Mouse (Mus musculus) kidney, postnatal 25 days (tissue): Measurements from ENCODE around the gene Phlpp2.

Experiments used
- DNase-seq, 2 experiments: peaks; one replicate each; pipeline ENCODE4 v3.0.0; 2021; ENCODE audit warnings: mixed read lengths in 2 of 2

Phlpp2 gene

DNA sequence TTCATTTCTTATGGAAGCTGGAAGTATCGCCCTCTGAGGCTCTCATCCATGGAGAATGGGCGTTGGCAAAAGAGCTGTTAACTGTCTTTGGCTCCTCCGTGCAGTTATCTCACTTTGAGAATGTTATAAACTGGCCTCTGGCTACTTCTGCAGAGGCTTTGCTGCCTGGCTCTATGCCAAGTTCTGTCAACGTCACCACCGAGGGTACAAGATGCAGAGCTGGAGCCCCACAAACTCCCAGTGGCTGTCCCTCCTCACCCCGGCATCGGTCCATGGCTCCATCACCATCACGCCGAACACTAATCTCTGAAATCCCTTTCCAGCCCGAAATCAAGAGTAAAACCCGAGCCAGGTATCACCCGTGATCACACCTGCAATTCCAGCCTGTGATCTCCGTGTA is 95.1 kb downstream of the Phlpp2 start:
- DNase-seq, result no peak

DNA sequence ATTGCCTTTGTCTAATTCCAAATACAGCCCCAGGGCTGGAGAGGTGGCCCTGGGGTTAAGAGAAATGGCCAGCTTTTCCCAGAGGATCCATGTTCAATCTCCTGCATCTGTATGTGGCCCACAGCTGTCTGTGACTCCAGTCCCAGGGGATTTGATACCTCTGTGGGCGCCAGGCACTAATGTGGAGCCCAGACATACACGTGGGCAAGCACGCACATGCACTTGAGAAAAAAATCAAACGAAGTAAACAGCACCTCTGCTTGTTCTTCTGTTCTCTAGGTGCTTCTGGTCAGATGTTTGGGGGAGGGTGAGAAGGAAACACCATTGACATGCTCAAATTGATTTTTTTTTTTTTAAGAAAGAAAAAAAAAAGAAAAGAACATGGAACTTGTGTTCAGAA is 95.8 kb downstream of the Phlpp2 start:
- DNase-seq, result no peak

DNA sequence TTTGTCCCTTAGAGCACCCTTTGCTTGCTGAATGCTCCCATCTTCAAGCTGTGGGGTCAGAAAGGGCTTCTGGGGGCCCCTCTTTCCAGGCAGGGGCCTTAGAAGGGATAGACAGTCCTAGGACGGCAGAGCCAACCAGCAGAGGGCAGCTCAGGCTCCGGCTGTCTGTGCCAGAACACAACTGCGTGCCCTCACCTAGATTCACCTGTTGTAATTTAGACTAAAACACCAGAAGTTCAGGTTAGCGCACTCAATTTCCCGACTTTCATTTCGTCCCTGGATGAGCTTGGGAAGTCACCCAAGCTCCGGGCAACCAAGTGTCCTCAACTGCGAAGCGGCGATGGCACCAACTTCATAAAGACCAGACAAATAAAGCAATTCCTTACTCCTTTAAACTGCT is 100.5 kb downstream of the Phlpp2 start:
- DNase-seq, result no peak

DNA sequence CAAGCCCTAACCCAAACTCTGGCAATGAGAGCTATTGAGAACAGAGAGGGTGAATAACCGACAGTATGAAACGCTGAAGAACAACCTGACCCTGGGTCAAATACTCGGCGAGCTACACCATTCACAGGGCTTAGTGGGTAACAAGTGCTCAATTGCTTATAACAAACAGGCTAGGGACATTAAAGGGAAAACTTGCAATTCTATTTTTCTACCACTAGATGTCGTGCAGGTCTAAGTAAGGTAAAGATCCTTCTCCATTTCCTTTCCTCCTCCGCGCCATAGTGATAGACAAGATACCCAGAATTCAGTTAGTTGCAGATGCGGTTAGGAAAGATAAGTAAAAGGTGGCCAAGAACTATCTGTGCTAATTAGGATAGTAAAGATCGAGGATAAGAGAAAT is 102.0 kb downstream of the Phlpp2 start:
- peak in 1 of 2 experiments; percentile 13 for DNase-seq

DNA sequence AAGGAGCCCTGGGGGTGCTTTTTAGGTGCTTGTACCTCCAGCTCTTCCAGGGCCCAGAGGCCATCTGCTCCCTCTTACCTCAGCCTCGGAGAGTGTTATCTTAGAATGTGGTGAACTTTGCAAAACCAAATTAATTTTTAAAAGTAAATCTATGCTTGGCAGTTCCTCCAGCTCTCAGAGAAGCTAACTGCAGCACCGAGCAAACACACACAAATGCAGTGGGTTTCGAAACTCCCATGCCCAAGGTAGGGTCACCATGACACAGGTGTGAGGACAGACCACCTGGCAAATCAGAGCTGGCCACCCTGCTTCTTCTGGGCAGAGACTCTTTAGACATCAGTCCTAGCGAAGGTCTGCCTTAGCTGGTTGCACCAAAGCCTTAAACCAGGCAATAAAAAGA is 104.6 kb downstream of the Phlpp2 start:
- DNase-seq, result peak in 1 of 2 experiments; percentile 9

DNA sequence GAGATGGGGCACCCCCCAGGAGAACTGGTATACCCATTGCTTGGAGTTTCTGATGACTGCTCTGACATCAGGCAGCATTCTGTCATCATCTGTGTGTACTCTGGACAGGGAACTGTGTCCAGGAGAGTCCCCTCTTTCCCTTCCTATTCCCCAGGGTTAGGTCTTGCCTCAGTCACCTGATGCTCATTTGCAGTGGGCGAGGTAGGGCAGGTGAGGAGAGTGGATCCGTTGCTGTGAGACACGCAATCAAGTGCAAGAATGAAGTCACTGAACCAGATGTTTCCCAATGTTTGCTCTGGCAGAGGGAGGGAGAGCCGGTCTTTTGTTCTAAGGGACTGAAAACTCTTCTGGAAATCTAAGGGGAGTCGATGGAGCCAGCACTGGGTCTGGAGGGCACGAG is 111.0 kb downstream of the Phlpp2 start:
- DNase-seq, result no peak

DNA sequence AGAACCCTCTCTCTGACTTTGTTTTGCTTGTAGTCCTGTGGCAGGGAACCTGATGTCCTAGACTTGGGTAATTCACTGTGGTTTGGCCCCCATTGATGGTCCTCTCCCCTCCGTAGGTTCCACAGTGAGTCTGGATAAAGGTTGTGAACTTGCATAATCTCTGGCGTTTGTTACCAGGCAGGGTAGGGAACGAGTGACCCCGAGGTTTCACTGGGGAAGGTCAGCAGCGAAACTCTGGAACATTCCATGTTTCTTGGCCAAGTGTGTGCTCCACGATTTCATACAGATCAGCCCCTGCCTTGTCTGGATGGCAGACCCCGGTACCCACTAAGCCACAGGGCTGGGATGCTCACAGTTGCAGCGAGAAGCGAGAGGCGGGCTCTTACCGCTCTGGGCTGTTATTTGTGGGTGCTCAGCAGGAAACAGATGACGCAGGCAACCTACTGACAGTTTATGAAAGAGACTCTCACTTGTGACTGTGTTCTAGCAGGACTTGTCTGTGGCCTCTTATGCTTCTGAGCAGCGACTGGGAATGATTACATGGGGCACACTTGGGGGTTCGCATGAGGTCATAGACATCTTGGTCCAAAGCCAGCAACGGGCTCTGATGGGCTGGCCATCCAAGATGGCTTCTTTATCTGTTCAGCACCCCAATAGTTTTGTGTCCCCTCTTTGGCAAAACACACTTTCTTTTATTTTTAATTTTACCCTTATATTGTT is 114.2 kb downstream of the Phlpp2 start:
- no peak for DNase-seq

DNA sequence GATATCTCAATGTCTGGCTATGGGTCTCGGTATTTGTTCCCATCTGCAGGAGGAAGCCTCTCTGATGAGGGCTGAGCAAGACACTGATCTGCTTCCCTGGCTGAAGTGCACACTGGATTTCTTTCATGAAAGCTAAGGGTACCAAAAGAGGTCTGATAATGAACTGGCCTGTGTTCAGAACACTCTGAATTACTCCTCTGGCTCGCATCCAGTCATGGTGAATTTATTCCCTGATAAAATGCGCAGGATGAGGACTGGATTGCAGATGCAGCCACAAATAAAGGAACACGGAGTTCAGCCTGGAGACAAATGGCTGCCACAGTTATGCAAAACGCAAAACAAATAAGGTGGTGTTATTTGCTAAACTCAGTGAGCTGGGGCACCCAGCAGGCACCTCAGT is 115.6 kb downstream of the Phlpp2 start:
- no peak for DNase-seq

DNA sequence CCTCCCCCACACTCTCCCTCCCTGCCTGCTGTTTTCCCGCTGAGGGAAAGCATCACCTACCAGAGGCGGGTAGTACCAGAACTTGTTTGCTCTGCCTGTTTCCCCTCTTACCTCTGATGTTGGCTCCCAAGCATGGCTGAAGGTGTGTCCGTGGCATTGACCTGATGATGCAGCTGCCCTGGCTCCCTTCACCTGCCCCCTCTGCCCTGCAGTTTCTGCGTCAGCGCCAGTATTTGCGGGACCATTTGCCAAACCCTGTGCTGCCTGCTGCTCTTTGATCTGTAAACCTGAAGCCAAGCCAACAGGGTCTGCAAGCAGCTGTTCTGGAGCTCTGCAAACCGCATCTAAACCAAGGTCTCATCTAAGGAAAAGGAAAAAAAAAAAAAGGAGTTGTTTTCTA is 118.0 kb downstream of the Phlpp2 start:
- no peak for DNase-seq

DNA sequence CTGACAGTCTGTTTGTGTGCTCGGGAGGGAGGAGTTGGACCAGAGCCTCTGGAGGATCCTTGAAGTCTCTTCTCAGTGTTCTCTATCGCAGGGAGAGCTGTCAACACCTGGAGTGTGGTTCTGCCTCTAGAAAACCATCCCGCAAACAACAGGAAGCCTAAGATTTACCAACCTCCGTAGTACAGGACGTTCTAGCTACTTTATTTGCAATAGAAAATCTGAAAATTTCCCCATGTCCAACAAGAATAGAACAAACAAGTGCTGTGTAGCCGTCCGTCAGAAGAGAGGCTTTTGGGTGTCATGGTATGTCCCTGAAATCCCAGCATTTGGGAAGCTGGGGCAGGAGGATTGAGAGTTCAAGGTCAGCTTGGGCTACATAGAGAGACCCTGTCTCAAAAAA is 119.4 kb downstream of the Phlpp2 start:
- no peak for DNase-seq

DNA sequence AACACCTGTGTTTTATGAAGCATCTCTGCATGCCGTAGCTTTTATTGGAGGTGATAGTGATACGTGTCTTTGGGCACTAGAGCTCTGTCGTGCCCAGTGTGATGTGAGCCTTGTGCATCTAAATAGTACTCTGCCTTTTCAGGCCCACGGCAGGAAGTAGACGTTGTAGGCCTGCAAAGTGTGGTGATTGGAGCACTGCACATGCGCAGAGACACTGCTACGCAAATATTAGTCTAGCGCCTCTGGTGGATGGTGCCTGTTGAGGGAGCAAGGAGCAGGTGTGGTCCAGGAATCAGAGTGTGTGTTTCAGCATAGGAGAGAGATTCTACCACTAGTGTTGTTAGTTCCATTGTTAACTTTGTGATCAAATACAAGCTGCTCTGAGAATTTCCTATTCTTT is 120.8 kb downstream of the Phlpp2 start:
- DNase-seq, result no peak

DNA sequence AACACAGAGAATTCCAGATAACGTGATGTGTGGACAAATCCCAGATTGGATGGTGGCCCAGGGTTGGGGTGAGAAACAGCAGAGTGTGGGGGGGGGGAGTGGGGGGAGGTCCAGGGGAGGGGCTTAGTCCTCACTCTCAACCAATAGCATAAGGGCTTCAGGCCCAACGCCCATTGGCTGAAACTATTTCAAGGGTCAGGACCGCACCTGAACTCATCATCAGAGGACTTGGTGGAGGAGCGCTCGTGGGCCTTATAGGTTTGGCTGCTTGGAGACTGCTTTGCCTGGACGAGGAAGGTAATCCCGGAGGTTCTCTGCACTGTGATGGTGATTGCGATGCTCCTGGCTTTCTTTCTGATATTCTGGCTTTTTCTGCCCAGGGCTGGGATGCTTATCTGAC is 121.9 kb downstream of the Phlpp2 start, which contains the start of gene Tat:
TSS of gene Tat (plus strand) at position 214 of the 400 bp plus-strand sequence.
- no peak for DNase-seq

DNA sequence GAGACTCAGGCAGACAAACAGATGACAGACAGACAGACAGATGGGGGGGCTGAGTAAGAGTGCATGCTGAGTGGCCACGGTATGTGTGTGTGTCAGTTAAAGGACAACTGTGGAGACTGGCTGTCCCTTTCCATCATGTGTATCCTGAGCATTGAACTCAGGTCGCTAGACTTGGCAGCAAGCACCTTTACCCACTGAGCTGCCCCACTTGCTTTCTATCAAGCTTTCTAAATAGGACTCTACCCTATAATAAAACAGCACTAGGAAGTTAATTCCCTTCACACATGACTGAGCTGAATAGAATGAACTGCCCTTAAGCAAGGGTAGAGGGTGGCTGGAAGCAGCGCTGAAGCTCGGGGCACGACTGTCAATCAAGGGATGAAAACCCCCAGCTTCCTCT is 123.8 kb downstream of the Phlpp2 start:
- DNase-seq, result no peak

DNA sequence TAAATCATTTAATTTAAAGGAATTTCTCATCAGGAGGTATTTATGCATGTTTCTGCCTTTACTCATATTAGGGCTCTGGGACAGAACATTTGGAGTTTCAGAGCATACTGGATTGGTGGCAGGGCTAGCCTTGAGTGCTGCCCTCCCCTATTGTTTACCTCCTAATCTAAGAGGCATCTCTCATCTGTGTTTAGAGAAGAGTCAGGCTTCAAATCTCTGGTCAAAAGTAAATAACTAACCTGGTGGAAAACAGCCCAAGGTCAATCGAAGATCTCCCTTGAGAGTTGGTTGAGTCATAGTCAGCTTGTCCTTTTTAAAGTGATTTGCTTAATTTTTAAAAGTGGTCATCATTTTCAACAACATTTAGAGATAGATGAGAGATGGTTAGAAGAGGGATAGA is 124.6 kb downstream of the Phlpp2 start:
- no peak for DNase-seq
